Mouse (Mus musculus): Measurements from ENCODE around the gene Ank3. TPM values are rescaled to one million over a fixed set of nuclear protein-coding genes. Genes with fewer than 3 reads are reported as not detected.
A peak's percentile ranks its signal among the peaks of the same experiment; 100 is the strongest.
"Not testable (repeated sequence)": the region's sequence is repeated elsewhere in the genome, so short reads cannot be mapped to it uniquely, and the experiment has no call there.

Gene Ank3
- polyA plus RNA-seq, 1 experiment from 2014 or later = 70.0 TPM

DNA sequence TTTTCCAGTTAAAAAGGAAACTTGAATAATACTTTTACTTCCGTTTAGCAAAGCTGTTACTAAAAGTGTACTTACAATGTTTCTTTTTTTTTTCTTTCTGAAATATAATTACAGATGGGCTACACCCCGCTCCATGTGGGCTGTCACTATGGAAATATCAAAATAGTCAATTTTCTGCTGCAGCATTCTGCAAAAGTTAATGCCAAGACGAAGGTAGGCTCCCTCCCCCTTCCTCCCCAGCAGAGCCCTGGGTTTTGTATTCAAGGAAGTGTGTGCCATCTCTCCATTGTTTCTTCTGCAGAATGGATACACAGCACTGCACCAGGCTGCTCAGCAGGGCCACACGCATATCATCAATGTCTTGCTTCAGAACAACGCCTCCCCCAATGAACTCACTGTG, 499.4 kb downstream of the Ank3 start:
- ATAC-seq (ENCODE audit: insufficient read depth, low FRiP score, low TSS enrichment) (no peak), DNase-seq (ENCODE audit: low spot score) (no peak)
- H3K4me3 ChIP-seq (ENCODE audit: low read depth, low read length) = no peak overlapping the region
- H3K27me3 ChIP-seq (ENCODE audit: control insufficient read depth, insufficient read depth, low read length) = no peaks in the 10 kb centered on the region
- H3K4me1 ChIP-seq (ENCODE audit: control insufficient read depth, insufficient read depth, low read length) = no peaks in the 10 kb centered on the region
- H3K9me3 ChIP-seq (ENCODE audit: control insufficient read depth, low read length) = no peaks in the 10 kb centered on the region
- no peaks in the 10 kb centered on the region for H3K36me3 ChIP-seq (ENCODE audit: control insufficient read depth, insufficient read depth, low read length)
- no peak overlapping the region for H3K27ac ChIP-seq (ENCODE audit: low read depth, low read length)
- H3K4me2 ChIP-seq (ENCODE audit: low read depth) = no peak overlapping the region
- WGBS = 81% methylated on average over 5 of the region's 5 CpGs
- no peak overlapping the region for H3K9ac ChIP-seq (ENCODE audit: low read length)

DNA sequence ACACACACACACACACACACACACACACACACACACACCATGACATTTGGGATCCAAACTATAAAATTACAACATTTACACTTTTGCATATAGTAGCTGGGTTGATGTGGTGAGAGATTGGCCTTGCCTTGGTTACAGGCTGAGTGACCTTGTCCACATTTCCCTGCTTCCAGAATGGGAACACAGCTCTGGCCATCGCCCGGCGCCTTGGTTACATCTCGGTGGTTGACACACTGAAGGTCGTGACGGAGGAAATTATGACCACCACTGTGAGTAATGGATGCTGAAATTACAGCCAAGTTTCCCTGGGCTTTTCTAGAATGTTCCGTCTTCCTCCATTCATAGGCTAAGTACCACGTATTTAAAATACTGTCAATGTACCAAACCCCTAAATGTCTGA, 500.2 kb downstream of the Ank3 start:
- ATAC-seq (ENCODE audit: insufficient read depth, low FRiP score, low TSS enrichment) = no peak
- H3K9me3 ChIP-seq (ENCODE audit: control insufficient read depth, low read length) = no peaks in the 10 kb centered on the region
- no peak overlapping the region for H3K4me2 ChIP-seq (ENCODE audit: low read depth)
- no peak for DNase-seq (ENCODE audit: low spot score)
- H3K4me3 ChIP-seq (ENCODE audit: low read depth, low read length) = no peak overlapping the region
- no peak overlapping the region for H3K9ac ChIP-seq (ENCODE audit: low read length)
- H3K27me3 ChIP-seq (ENCODE audit: control insufficient read depth, insufficient read depth, low read length) = no peaks in the 10 kb centered on the region
- H3K27ac ChIP-seq (ENCODE audit: low read depth, low read length) = no peak overlapping the region
- no peaks in the 10 kb centered on the region for H3K36me3 ChIP-seq (ENCODE audit: control insufficient read depth, insufficient read depth, low read length)
- no peaks in the 10 kb centered on the region for H3K4me1 ChIP-seq (ENCODE audit: control insufficient read depth, insufficient read depth, low read length)
- WGBS = 93% methylated on average over 8 of the region's 8 CpGs

- H3K4me1 ChIP-seq (ENCODE audit: control insufficient read depth, insufficient read depth, low read length) = no peaks in the 10 kb centered on the region
- DNase-seq (ENCODE audit: low spot score) (no peak), ATAC-seq (ENCODE audit: insufficient read depth, low FRiP score, low TSS enrichment) (no peak)
- H3K4me3 ChIP-seq (ENCODE audit: low read depth, low read length) = no peak overlapping the region
- no peak overlapping the region for H3K27ac ChIP-seq (ENCODE audit: low read depth, low read length)
- no peaks in the 10 kb centered on the region for H3K9me3 ChIP-seq (ENCODE audit: control insufficient read depth, low read length)
- no peak overlapping the region for H3K4me2 ChIP-seq (ENCODE audit: low read depth)
- H3K27me3 ChIP-seq (ENCODE audit: control insufficient read depth, insufficient read depth, low read length) = no peaks in the 10 kb centered on the region
- whole genome bisulfite sequencing = 86% methylated on average over 3 of the region's 3 CpGs
- no peak overlapping the region for H3K9ac ChIP-seq (ENCODE audit: low read length)
- no peaks in the 10 kb centered on the region for H3K36me3 ChIP-seq (ENCODE audit: control insufficient read depth, insufficient read depth, low read length)
Observed at GRCm38 (mm10) chr10:69899788-69900187, 501.2 kb downstream of the Ank3 start.

- Histone ChIP-seq H3K4me3 (ENCODE audit: low read depth, low read length) (no peak overlapping the region), H3K9me3 (ENCODE audit: control insufficient read depth, low read length) (no peaks in the 10 kb centered on the region), H3K27me3 (ENCODE audit: control insufficient read depth, insufficient read depth, low read length) (no peaks in the 10 kb centered on the region), H3K36me3 (ENCODE audit: control insufficient read depth, insufficient read depth, low read length) (no peaks in the 10 kb centered on the region), H3K9ac (ENCODE audit: low read length) (no peak overlapping the region), H3K4me1 (ENCODE audit: control insufficient read depth, insufficient read depth, low read length) (no peaks in the 10 kb centered on the region), H3K27ac (ENCODE audit: low read depth, low read length) (no peak overlapping the region), H3K4me2 (ENCODE audit: low read depth) (no peak overlapping the region)
- 92% methylated on average over 6 of the region's 6 CpGs for WGBS
- ATAC-seq (ENCODE audit: insufficient read depth, low FRiP score, low TSS enrichment) (no peak), DNase-seq (ENCODE audit: low spot score) (no peak)
Observed at GRCm38 (mm10) chr10:69902024-69902423, 503.5 kb downstream of the Ank3 start.

DNA sequence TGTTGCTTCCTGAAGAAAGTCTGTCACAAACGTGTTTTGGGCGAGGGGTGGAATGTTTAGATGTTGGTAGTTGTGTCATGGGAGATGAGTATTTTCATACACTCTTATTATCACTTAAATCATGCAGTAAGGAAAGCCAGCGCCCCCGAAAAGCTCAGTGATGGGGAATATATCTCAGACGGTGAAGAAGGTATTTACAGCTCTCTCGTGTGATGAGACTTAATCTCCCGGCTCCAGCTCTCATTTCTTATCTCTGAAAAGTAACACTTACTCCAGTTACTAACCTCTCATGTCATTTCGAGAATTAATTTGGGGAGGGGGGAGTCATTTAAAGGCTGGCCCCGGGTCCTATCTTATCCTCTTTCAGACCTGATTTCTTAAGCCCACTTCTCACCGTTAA, 505.7 kb downstream of the Ank3 start:
- DNase-seq (ENCODE audit: low spot score) (no peak), ATAC-seq (ENCODE audit: insufficient read depth, low FRiP score, low TSS enrichment) (no peak)
- Histone ChIP-seq H3K27ac (ENCODE audit: low read depth, low read length) (no peak overlapping the region), H3K27me3 (ENCODE audit: control insufficient read depth, insufficient read depth, low read length) (no peaks in the 10 kb centered on the region), H3K9ac (ENCODE audit: low read length) (no peak overlapping the region), H3K36me3 (ENCODE audit: control insufficient read depth, insufficient read depth, low read length) (no peaks in the 10 kb centered on the region), H3K4me2 (ENCODE audit: low read depth) (no peak overlapping the region), H3K4me3 (ENCODE audit: low read depth, low read length) (no peak overlapping the region), H3K4me1 (ENCODE audit: control insufficient read depth, insufficient read depth, low read length) (no peaks in the 10 kb centered on the region), H3K9me3 (ENCODE audit: control insufficient read depth, low read length) (no peaks in the 10 kb centered on the region)
- 78% methylated on average over 10 of the region's 10 CpGs for WGBS

DNA sequence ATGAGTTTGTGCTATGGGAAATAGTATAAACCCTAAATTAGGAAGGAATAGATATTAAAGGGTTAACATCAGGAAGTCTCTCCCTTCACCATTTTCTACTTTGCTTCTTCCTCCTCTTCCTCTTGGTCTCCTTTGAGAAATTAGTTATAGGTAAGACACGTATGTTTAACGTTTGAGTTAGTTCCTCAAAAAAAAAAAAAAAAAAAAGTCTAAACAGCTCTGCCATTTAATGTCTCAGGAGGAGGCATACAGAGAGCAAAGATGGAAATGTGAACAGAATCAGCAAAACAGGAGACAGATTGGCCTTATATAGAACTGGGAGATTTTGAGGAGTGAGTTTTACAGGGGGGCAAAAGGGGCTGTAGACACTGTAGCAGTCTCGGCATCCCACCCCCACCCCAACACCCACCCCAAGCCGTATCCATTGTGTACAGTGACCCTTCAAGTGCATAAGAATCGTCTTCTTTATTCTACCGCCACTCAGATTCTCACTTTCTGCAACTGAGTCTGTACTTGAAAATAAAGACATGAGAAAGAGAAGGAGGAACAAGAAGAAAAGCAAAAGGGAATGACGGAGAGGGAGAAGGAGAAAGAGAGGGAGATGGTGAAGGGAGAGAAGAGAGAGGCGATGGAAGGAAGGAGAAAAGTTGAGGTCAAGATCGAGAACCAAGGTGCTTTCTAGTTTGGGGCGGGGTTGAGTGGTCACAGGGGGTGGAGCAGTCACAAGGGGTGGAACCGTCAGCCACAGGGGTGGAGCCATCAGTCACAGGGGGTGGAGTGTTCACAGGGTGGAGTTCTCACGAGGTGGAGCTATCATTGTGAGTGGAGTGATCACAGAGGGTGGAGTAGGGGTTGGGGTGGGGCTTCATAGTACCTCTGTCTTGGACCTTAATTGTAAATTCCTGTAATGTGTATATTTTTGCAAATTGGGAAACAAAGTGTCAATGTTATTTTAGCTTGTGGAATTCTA, 509.5 kb downstream of the Ank3 start:
- Histone ChIP-seq H3K4me3 (ENCODE audit: low read depth, low read length) (no peak overlapping the region), H3K27ac (ENCODE audit: low read depth, low read length) (no peak overlapping the region), H3K9ac (ENCODE audit: low read length) (no peak overlapping the region), H3K27me3 (ENCODE audit: control insufficient read depth, insufficient read depth, low read length) (no peaks in the 10 kb centered on the region), H3K4me1 (ENCODE audit: control insufficient read depth, insufficient read depth, low read length) (no peaks in the 10 kb centered on the region), H3K36me3 (ENCODE audit: control insufficient read depth, insufficient read depth, low read length) (no peaks in the 10 kb centered on the region), H3K9me3 (ENCODE audit: control insufficient read depth, low read length) (no peaks in the 10 kb centered on the region), H3K4me2 (ENCODE audit: low read depth) (no peak overlapping the region)
- WGBS = 50% methylated on average over 12 of the region's 12 CpGs
- ATAC-seq (ENCODE audit: insufficient read depth, low FRiP score, low TSS enrichment) (no peak), DNase-seq (ENCODE audit: low spot score) (no peak)

GRCm38 (mm10) chr10:69909856-69910255, 511.3 kb downstream of the Ank3 start:
- Histone ChIP-seq H3K4me2 (ENCODE audit: low read depth) (no peak overlapping the region), H3K9ac (ENCODE audit: low read length) (no peak overlapping the region), H3K4me1 (ENCODE audit: control insufficient read depth, insufficient read depth, low read length) (no peaks in the 10 kb centered on the region), H3K4me3 (ENCODE audit: low read depth, low read length) (no peak overlapping the region), H3K9me3 (ENCODE audit: control insufficient read depth, low read length) (no peaks in the 10 kb centered on the region), H3K27me3 (ENCODE audit: control insufficient read depth, insufficient read depth, low read length) (no peaks in the 10 kb centered on the region), H3K36me3 (ENCODE audit: control insufficient read depth, insufficient read depth, low read length) (no peaks in the 10 kb centered on the region), H3K27ac (ENCODE audit: low read depth, low read length) (0 out of 2 replicates have a peak overlapping the region, but pooled peaks have one; percentile 47)
- WGBS = 93% methylated on average over 4 of the region's 4 CpGs
- DNase-seq (ENCODE audit: low spot score) = no peak
- ATAC-seq (ENCODE audit: insufficient read depth, low FRiP score, low TSS enrichment) = no peak

GRCm38 (mm10) chr10:69910304-69910703, 511.7 kb downstream of the Ank3 start:
- H3K9me3 ChIP-seq (ENCODE audit: control insufficient read depth, low read length); H3K4me3 ChIP-seq (ENCODE audit: low read depth, low read length); H3K9ac ChIP-seq (ENCODE audit: low read length); H3K27me3 ChIP-seq (ENCODE audit: control insufficient read depth, insufficient read depth, low read length); H3K36me3 ChIP-seq (ENCODE audit: control insufficient read depth, insufficient read depth, low read length); DNase-seq (ENCODE audit: low spot score); H3K4me1 ChIP-seq (ENCODE audit: control insufficient read depth, insufficient read depth, low read length); ATAC-seq (ENCODE audit: insufficient read depth, low FRiP score, low TSS enrichment); H3K4me2 ChIP-seq (ENCODE audit: low read depth): not testable (repeated sequence)
- 0 out of 2 replicates have a peak overlapping the region, but pooled peaks have one; percentile 47 for H3K27ac ChIP-seq (ENCODE audit: low read depth, low read length)
- 17% methylated on average over 5 of the region's 6 CpGs for WGBS

- not testable (repeated sequence) for H3K36me3 ChIP-seq (ENCODE audit: control insufficient read depth, insufficient read depth, low read length); H3K4me3 ChIP-seq (ENCODE audit: low read depth, low read length); H3K4me2 ChIP-seq (ENCODE audit: low read depth); DNase-seq (ENCODE audit: low spot score); H3K27ac ChIP-seq (ENCODE audit: low read depth, low read length); H3K9me3 ChIP-seq (ENCODE audit: control insufficient read depth, low read length); ATAC-seq (ENCODE audit: insufficient read depth, low FRiP score, low TSS enrichment); H3K9ac ChIP-seq (ENCODE audit: low read length); H3K27me3 ChIP-seq (ENCODE audit: control insufficient read depth, insufficient read depth, low read length); H3K4me1 ChIP-seq (ENCODE audit: control insufficient read depth, insufficient read depth, low read length)
- 42% methylated on average over 5 of the region's 7 CpGs for WGBS
Observed at GRCm38 (mm10) chr10:69910726-69911125, 512.2 kb downstream of the Ank3 start.

Data from neural tube, embryonic 11.5 days (tissue).